ENCODE assay signal across 8 mouse cellular contexts in genomic region chr2:130178381-130178705, GRCm38 (mm10). TPM values are rescaled to one million over a fixed set of nuclear protein-coding genes. Genes with fewer than 3 reads are reported as not detected.
DNase-seq lines count a peak whose midpoint lies in the region; ATAC-seq and TF ChIP-seq lines count a peak whose summit lies in the region.

No protein-coding gene starts in this region.

- H3K9me3 ChIP-seq in embryonic facial prominence, embryonic 10.5 days: no peaks in the 10 kb centered on the region
- no peaks in the 10 kb centered on the region for H3K9me3 ChIP-seq in hindbrain, embryonic 14.5 days (ENCODE audit: control insufficient read depth, low read length)
- no peaks in the 10 kb centered on the region for H3K9me3 ChIP-seq in midbrain, embryonic 12.5 days

- under 1% methylated on average over 11 of the region's 11 CpGs for WGBS in liver, adult 2 months
- under 1% methylated on average over 11 of the region's 11 CpGs for WGBS in embryonic facial prominence, embryonic 10.5 days
- under 1% methylated on average over 11 of the region's 11 CpGs for WGBS in hindbrain, embryonic 14.5 days
- WGBS in midbrain, embryonic 12.5 days: 1% methylated on average over 11 of the region's 11 CpGs

- H3K4me2 ChIP-seq in hindbrain, embryonic 14.5 days (replicated peaks): peak overlapping the region; percentile 75
- H3K4me2 ChIP-seq in midbrain, embryonic 12.5 days (replicated peaks): peak overlapping the region; percentile 80

- H3K36me3 ChIP-seq in liver, adult 2 months (ENCODE audit: control insufficient read depth, insufficient read depth, low read length): peaks cover 26% of the 10 kb centered on the region
- H3K36me3 ChIP-seq in embryonic facial prominence, embryonic 10.5 days (replicated peaks): peaks cover 40% of the 10 kb centered on the region
- peaks cover 37% of the 10 kb centered on the region for H3K36me3 ChIP-seq in hindbrain, embryonic 14.5 days (replicated peaks; ENCODE audit: control insufficient read depth, insufficient read depth)
- peaks cover 37% of the 10 kb centered on the region for H3K36me3 ChIP-seq in midbrain, embryonic 12.5 days

- ATAC-seq in hindbrain, embryonic 14.5 days (ENCODE audit: low FRiP score): no peak
- no peak for ATAC-seq in midbrain, embryonic 12.5 days (ENCODE audit: low FRiP score, low read depth)

- H3K4me1 ChIP-seq in liver, adult 2 months (ENCODE audit: control insufficient read depth, insufficient read depth, low read length): peaks cover 5% of the 10 kb centered on the region
- peaks cover 17% of the 10 kb centered on the region for H3K4me1 ChIP-seq in embryonic facial prominence, embryonic 10.5 days
- peaks cover 19% of the 10 kb centered on the region for H3K4me1 ChIP-seq in hindbrain, embryonic 14.5 days (replicated peaks; ENCODE audit: control insufficient read depth, insufficient read depth, low read length)
- H3K4me1 ChIP-seq in midbrain, embryonic 12.5 days: peaks cover 19% of the 10 kb centered on the region

- H3K9ac ChIP-seq in liver, adult 2 months (ENCODE audit: low read depth, low read length): peak overlapping the region; percentile 92
- H3K9ac ChIP-seq in hindbrain, embryonic 14.5 days: peak overlapping the region; percentile 98
- peak overlapping the region; percentile 100 for H3K9ac ChIP-seq in midbrain, embryonic 12.5 days (replicated peaks)

- H3K27me3 ChIP-seq in liver, adult 2 months (ENCODE audit: control insufficient read depth, insufficient read depth, low read length): no peaks in the 10 kb centered on the region
- H3K27me3 ChIP-seq in embryonic facial prominence, embryonic 10.5 days (replicated peaks; ENCODE audit: low read depth, poor library complexity, severe bottlenecking): no peaks in the 10 kb centered on the region
- no peaks in the 10 kb centered on the region for H3K27me3 ChIP-seq in hindbrain, embryonic 14.5 days (ENCODE audit: control insufficient read depth, insufficient read depth, low read length)
- no peaks in the 10 kb centered on the region for H3K27me3 ChIP-seq in midbrain, embryonic 12.5 days

- peak; percentile 32 for DNase-seq in liver, adult 2 months (ENCODE audit: extremely low read depth, low read depth, low spot score)
- no peak for DNase-seq in liver
- DNase-seq in embryonic facial prominence, embryonic 10.5 days (ENCODE audit: low spot score): no peak
- no peak for DNase-seq in hindbrain, embryonic 14.5 days (ENCODE audit: low spot score)
- no peak for DNase-seq in ovary, postnatal 36 days (ENCODE audit: low spot score)
- no peak for DNase-seq in right cerebral cortex, postnatal 25 days
- no peak for DNase-seq in ovary, postnatal 10 days (ENCODE audit: low spot score)

- peak overlapping the region; percentile 87 for H3K4me3 ChIP-seq in liver, adult 2 months (ENCODE audit: insufficient read depth, low read depth, low read length)
- H3K4me3 ChIP-seq in embryonic facial prominence, embryonic 10.5 days: peak overlapping the region; percentile 100
- peak overlapping the region; percentile 90 for H3K4me3 ChIP-seq in hindbrain, embryonic 14.5 days (replicated peaks; ENCODE audit: low read length)
- peak overlapping the region; percentile 100 for H3K4me3 ChIP-seq in midbrain, embryonic 12.5 days

- peaks cover 8% of the 10 kb centered on the region; the same call in 1 of the 2 replicates for H3K79me2 ChIP-seq in liver, adult 2 months (ENCODE audit: control insufficient read depth, insufficient read depth, low read length)

- no peak for TF ChIP-seq POLR2A in liver, adult 2 months (IDR thresholded peaks at IDR 0.05; ENCODE audit: extremely low read depth, insufficient read depth, low read length)

- no peak for TF ChIP-seq CTCF in liver, adult 2 months (IDR thresholded peaks at IDR 0.05; ENCODE audit: low read depth, low read length)

- peak overlapping the region; percentile 73 for H3K27ac ChIP-seq in liver, adult 2 months (replicated peaks; ENCODE audit: insufficient read depth, low read depth, low read length)
- H3K27ac ChIP-seq in embryonic facial prominence, embryonic 10.5 days (replicated peaks): peak overlapping the region; percentile 99
- peak overlapping the region; percentile 91 for H3K27ac ChIP-seq in hindbrain, embryonic 14.5 days
- peak overlapping the region; percentile 97 for H3K27ac ChIP-seq in midbrain, embryonic 12.5 days (replicated peaks)

RNA-seq across cellular contexts. Expression of gene Snrpb, which starts 0.9 kb away (rescaled TPM):
- total RNA-seq in liver, adult 2 months (2014; rRNA removed): 53.6 and 72.0 TPM in 2 replicates
- polyA plus RNA-seq in liver, adult 2 months (2012; rRNA removed): 143 and 209 TPM in 2 replicates
- polyA plus RNA-seq in embryonic facial prominence, embryonic 10.5 days (2016; fragmentation: Nextera tagmentation; extraction: Ambion mirVana): 898 and 946 TPM in 2 replicates
- 296 and 309 TPM in 2 replicates for polyA plus RNA-seq in hindbrain, embryonic 14.5 days (2014; fragmentation: Nextera tagmentation; extraction: Ambion mirVana)
- polyA plus RNA-seq in midbrain, embryonic 12.5 days (2016; fragmentation: Nextera tagmentation; extraction: Ambion mirVana): 547 and 600 TPM in 2 replicates

RNA-seq across cellular contexts. Expression of gene Tmc2, which starts 16.7 kb away (rescaled TPM):
- total RNA-seq in liver, adult 2 months (2014; rRNA removed): not detected in 2 replicates
- not detected in 2 replicates for polyA plus RNA-seq in liver, adult 2 months (2012; rRNA removed)
- polyA plus RNA-seq in embryonic facial prominence, embryonic 10.5 days (2016; fragmentation: Nextera tagmentation; extraction: Ambion mirVana): not detected in 2 replicates
- polyA plus RNA-seq in hindbrain, embryonic 14.5 days (2014; fragmentation: Nextera tagmentation; extraction: Ambion mirVana): not detected in 2 replicates
- not detected in 2 replicates for polyA plus RNA-seq in midbrain, embryonic 12.5 days (2016; fragmentation: Nextera tagmentation; extraction: Ambion mirVana)
